Mouse (Mus musculus) E14TG2a.4 (cell line): ENCODE data around the gene Rrp1b.

Experiments used
- CTCF ChIP-seq: conservative IDR thresholded peaks from 2 replicates; pipeline ENCODE4 v1.5.1; 2014; ENCODE audit warnings: low read length
- POU5F1 ChIP-seq: IDR thresholded peaks from 2 replicates; pipeline ENCODE4 v1.6.1; 2014; ENCODE audit warnings: low read length, borderline replicate concordance

DNA sequence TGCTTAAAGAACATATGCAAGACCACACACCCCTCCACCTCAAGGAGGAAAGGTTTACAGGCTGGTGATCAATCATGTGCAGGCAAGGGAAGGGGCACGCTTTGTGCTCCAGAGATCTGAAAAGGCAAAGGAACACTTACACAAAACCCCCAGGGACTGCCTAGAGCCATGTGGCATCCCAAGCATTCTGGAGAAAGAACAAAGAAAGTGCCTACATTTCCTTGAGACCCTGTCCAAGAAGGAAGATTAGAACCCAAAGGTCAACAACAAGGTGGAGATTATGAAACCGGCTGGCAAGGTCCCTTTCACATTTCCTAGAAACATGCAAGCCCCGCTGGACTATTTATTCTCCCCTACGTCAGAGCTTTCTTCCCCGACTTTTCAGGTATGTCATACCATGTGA, 11.2 kb upstream of the Rrp1b start:
- TF ChIP-seq CTCF (no peak), POU5F1 (no peak)
